Mouse (Mus musculus): Measurements from ENCODE around the gene Zfp94. TPM values are rescaled to one million over a fixed set of nuclear protein-coding genes. Genes with fewer than 3 reads are reported as not detected.

Gene Zfp94
- polyA plus RNA-seq (2014; fragmentation: Nextera tagmentation; extraction: Ambion mirVana), result 20.5 and 21.6 TPM in 2 replicates

DNA sequence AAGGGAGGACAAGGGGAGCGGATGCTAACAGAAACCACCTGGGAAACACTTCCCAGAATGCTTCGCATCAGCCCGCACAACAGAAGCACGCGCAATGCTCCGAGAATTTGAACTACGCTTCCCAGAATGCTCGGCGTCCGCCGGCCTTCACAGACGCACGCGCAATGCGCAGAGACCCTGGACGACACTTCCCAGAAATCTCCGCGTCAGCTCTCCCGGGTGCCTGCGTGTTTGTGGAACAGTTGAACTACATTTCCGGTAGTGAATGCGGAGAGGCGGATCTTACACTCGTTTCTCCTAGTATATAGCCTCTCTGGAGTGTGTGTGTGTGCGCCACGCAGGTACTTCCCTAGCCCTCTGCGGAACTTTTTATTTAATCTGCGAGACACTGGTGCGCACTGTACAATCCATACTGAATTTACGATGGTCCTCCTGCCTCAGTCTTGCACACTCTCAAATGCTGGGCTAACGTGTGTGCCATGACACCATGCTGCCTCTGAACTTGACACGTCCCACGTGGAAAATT, at the start of gene Zfp94:
Gene Zfp94 (minus strand): TSS at position 100 of the 526 bp plus-strand sequence.
- Histone ChIP-seq H3K36me3 (ENCODE audit: control insufficient read depth, insufficient read depth, low read length) (peaks cover 11% of the 10 kb centered on the region), H3K4me3 (ENCODE audit: low read depth, low read length) (peak within 1 kb of the TSS; percentile 60), H3K4me2 (ENCODE audit: low read length) (peak within 1 kb of the TSS; percentile 71), H3K4me1 (ENCODE audit: control insufficient read depth, insufficient read depth, low read length) (peaks cover 4% of the 10 kb centered on the region; the same call in 1 of the 2 replicates), H3K9me3 (replicated peaks; ENCODE audit: control insufficient read depth, low read length) (no peaks in the 10 kb centered on the region), H3K9ac (ENCODE audit: low read length) (peak within 1 kb of the TSS; percentile 86), H3K27me3 (replicated peaks; ENCODE audit: control insufficient read depth, insufficient read depth, low read length) (0 out of 2 replicates have a peak, but pooled peaks cover 2% of the 10 kb centered on the region), H3K27ac (ENCODE audit: low read depth, low read length) (peak within 1 kb of the TSS; percentile 76; the same call in 1 of the 2 replicates)
- DNase-seq (ENCODE audit: low spot score), result peak; percentile 99
- ATAC-seq, result peak; percentile 97
- under 1% methylated on average over 33 of the region's 33 CpGs for WGBS

GRCm38 (mm10) chr7:24365258-24366014, 49.0 kb upstream of the Zfp94 start:
- H3K4me2 ChIP-seq (ENCODE audit: low read length), result no peak overlapping the region
- no peaks in the 10 kb centered on the region for H3K9me3 ChIP-seq (replicated peaks; ENCODE audit: control insufficient read depth, low read length)
- H3K4me3 ChIP-seq (ENCODE audit: low read depth, low read length), result no peak overlapping the region
- no peaks in the 10 kb centered on the region for H3K4me1 ChIP-seq (ENCODE audit: control insufficient read depth, insufficient read depth, low read length)
- no peak overlapping the region for H3K27ac ChIP-seq (ENCODE audit: low read depth, low read length)
- DNase-seq (ENCODE audit: low spot score), result no peak
- WGBS, result 75% methylated on average over 5 of the region's 5 CpGs
- H3K9ac ChIP-seq (ENCODE audit: low read length), result no peak overlapping the region
- no peaks in the 10 kb centered on the region for H3K36me3 ChIP-seq (ENCODE audit: control insufficient read depth, insufficient read depth, low read length)
- H3K27me3 ChIP-seq (replicated peaks; ENCODE audit: control insufficient read depth, insufficient read depth, low read length), result 0 out of 2 replicates have a peak, but pooled peaks cover 3% of the 10 kb centered on the region
- ATAC-seq, result peak; percentile 22; the same call in 1 of the 2 replicates

DNA sequence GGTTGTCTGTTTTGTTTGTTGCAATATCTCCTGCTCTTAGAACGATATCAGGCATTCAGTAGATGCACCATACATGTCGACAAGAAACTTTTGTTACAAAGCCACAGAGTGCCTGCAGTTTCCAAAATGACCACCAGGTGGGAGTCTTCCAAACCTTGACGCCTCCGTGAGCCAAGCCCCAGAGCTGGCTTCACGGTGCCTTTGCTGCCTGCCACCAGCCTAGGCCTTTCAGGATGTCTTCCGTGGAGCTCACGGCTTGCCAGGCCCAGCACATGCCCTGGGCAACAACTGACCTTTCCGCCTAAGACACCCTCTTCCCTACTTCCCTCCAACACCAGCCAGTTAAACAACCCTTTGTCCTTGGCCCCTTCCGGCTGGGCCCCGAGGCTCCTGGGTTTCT, 48.4 kb upstream of the Zfp94 start:
- Histone ChIP-seq H3K27ac (ENCODE audit: low read depth, low read length) (no peak overlapping the region), H3K36me3 (ENCODE audit: control insufficient read depth, insufficient read depth, low read length) (no peaks in the 10 kb centered on the region), H3K9ac (ENCODE audit: low read length) (no peak overlapping the region), H3K4me3 (ENCODE audit: low read depth, low read length) (no peak overlapping the region), H3K27me3 (replicated peaks; ENCODE audit: control insufficient read depth, insufficient read depth, low read length) (0 out of 2 replicates have a peak, but pooled peaks cover 3% of the 10 kb centered on the region), H3K4me1 (ENCODE audit: control insufficient read depth, insufficient read depth, low read length) (no peaks in the 10 kb centered on the region), H3K9me3 (replicated peaks; ENCODE audit: control insufficient read depth, low read length) (no peaks in the 10 kb centered on the region), H3K4me2 (ENCODE audit: low read length) (no peak overlapping the region)
- DNase-seq (ENCODE audit: low spot score), result peak; percentile 93
- ATAC-seq, result peak; percentile 85
- WGBS, result 21% methylated on average over 10 of the region's 10 CpGs

- Histone ChIP-seq H3K27me3 (replicated peaks; ENCODE audit: control insufficient read depth, insufficient read depth, low read length) (0 out of 2 replicates have a peak, but pooled peaks cover 3% of the 10 kb centered on the region), H3K36me3 (ENCODE audit: control insufficient read depth, insufficient read depth, low read length) (no peaks in the 10 kb centered on the region), H3K9ac (ENCODE audit: low read length) (no peak overlapping the region), H3K4me3 (ENCODE audit: low read depth, low read length) (no peak overlapping the region), H3K9me3 (replicated peaks; ENCODE audit: control insufficient read depth, low read length) (no peaks in the 10 kb centered on the region), H3K4me1 (ENCODE audit: control insufficient read depth, insufficient read depth, low read length) (no peaks in the 10 kb centered on the region), H3K27ac (ENCODE audit: low read depth, low read length) (no peak overlapping the region), H3K4me2 (ENCODE audit: low read length) (no peak overlapping the region)
- WGBS, result 22% methylated on average over 7 of the region's 7 CpGs
- ATAC-seq (no peak), DNase-seq (ENCODE audit: low spot score) (peak; percentile 32)
Measured at GRCm38 (mm10) chr7:24363228-24363627, 46.8 kb upstream of the Zfp94 start.

- no peaks in the 10 kb centered on the region for H3K9me3 ChIP-seq (replicated peaks; ENCODE audit: control insufficient read depth, low read length)
- WGBS, result 66% methylated on average over 4 of the region's 4 CpGs
- no peaks in the 10 kb centered on the region for H3K36me3 ChIP-seq (ENCODE audit: control insufficient read depth, insufficient read depth, low read length)
- no peak overlapping the region for H3K27ac ChIP-seq (ENCODE audit: low read depth, low read length)
- ATAC-seq (no peak), DNase-seq (ENCODE audit: low spot score) (no peak)
- H3K4me3 ChIP-seq (ENCODE audit: low read depth, low read length), result no peak overlapping the region
- no peak overlapping the region for H3K4me2 ChIP-seq (ENCODE audit: low read length)
- H3K4me1 ChIP-seq (ENCODE audit: control insufficient read depth, insufficient read depth, low read length), result no peaks in the 10 kb centered on the region
- 0 out of 2 replicates have a peak, but pooled peaks cover 3% of the 10 kb centered on the region for H3K27me3 ChIP-seq (replicated peaks; ENCODE audit: control insufficient read depth, insufficient read depth, low read length)
- no peak overlapping the region for H3K9ac ChIP-seq (ENCODE audit: low read length)
Measured at GRCm38 (mm10) chr7:24361001-24361400, 44.5 kb upstream of the Zfp94 start.

GRCm38 (mm10) chr7:24359269-24359668, 42.8 kb upstream of the Zfp94 start:
- WGBS, result 30% methylated on average over 9 of the region's 9 CpGs
- Histone ChIP-seq H3K27ac (ENCODE audit: low read depth, low read length) (no peak overlapping the region), H3K4me1 (ENCODE audit: control insufficient read depth, insufficient read depth, low read length) (no peaks in the 10 kb centered on the region), H3K9me3 (replicated peaks; ENCODE audit: control insufficient read depth, low read length) (no peaks in the 10 kb centered on the region), H3K27me3 (replicated peaks; ENCODE audit: control insufficient read depth, insufficient read depth, low read length) (0 out of 2 replicates have a peak, but pooled peaks cover 2% of the 10 kb centered on the region), H3K36me3 (ENCODE audit: control insufficient read depth, insufficient read depth, low read length) (no peaks in the 10 kb centered on the region), H3K4me2 (ENCODE audit: low read length) (no peak overlapping the region), H3K4me3 (ENCODE audit: low read depth, low read length) (no peak overlapping the region), H3K9ac (ENCODE audit: low read length) (no peak overlapping the region)
- DNase-seq (ENCODE audit: low spot score) (no peak), ATAC-seq (no peak)

DNA sequence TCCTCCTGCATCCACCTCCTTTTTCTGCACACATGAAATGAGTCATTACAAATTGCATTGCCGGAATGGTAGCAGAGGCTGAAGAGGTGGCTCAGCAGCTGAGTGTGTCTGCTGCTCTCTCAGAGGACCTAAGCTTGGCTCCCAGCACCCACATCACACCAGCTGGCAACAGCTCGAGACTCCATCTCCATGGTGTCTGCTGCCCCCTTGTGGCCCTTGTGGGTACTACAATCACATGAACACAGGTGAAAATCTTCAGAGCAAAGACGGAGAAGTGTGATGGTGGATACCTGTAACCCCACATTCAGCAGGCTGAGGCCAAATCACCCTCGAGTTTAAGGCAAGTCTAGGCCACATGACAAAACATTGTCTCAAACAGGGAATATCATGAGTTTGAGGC, 41.4 kb upstream of the Zfp94 start:
- Histone ChIP-seq H3K4me1 (ENCODE audit: control insufficient read depth, insufficient read depth, low read length) (no peaks in the 10 kb centered on the region), H3K9ac (ENCODE audit: low read length) (no peak overlapping the region), H3K4me2 (ENCODE audit: low read length) (no peak overlapping the region), H3K9me3 (replicated peaks; ENCODE audit: control insufficient read depth, low read length) (no peaks in the 10 kb centered on the region), H3K27me3 (replicated peaks; ENCODE audit: control insufficient read depth, insufficient read depth, low read length) (no peaks in the 10 kb centered on the region), H3K36me3 (ENCODE audit: control insufficient read depth, insufficient read depth, low read length) (no peaks in the 10 kb centered on the region), H3K4me3 (ENCODE audit: low read depth, low read length) (no peak overlapping the region), H3K27ac (ENCODE audit: low read depth, low read length) (no peak overlapping the region)
- WGBS, result 49% methylated on average over 4 of the region's 4 CpGs
- ATAC-seq (no peak), DNase-seq (ENCODE audit: low spot score) (no peak)

DNA sequence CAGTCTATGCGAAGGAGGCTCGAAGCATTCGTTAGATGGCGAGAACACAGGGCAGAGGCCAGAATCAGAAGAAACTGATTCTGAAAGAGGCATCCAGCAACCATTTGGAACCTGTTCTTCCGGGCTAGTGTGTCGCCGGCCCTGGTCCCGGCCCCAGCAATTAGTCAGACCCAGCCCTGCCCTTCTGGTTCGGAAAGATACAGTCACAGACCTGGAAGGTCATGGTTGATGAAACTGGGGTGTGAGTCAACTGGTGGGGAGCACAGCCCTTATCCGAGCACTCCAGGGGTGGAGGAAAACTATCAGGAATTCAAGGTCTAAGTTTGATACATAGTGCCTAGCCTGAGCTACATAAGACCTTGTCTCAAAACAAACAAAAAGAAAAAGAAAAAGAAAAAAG, 39.6 kb upstream of the Zfp94 start:
- no peak overlapping the region for H3K27ac ChIP-seq (ENCODE audit: low read depth, low read length)
- ATAC-seq, result no peak
- H3K27me3 ChIP-seq (replicated peaks; ENCODE audit: control insufficient read depth, insufficient read depth, low read length), result no peaks in the 10 kb centered on the region
- no peaks in the 10 kb centered on the region for H3K9me3 ChIP-seq (replicated peaks; ENCODE audit: control insufficient read depth, low read length)
- no peaks in the 10 kb centered on the region for H3K4me1 ChIP-seq (ENCODE audit: control insufficient read depth, insufficient read depth, low read length)
- H3K4me3 ChIP-seq (ENCODE audit: low read depth, low read length), result no peak overlapping the region
- no peak overlapping the region for H3K4me2 ChIP-seq (ENCODE audit: low read length)
- H3K36me3 ChIP-seq (ENCODE audit: control insufficient read depth, insufficient read depth, low read length), result no peaks in the 10 kb centered on the region
- DNase-seq (ENCODE audit: low spot score), result no peak
- 81% methylated on average over 10 of the region's 10 CpGs for WGBS
- H3K9ac ChIP-seq (ENCODE audit: low read length), result no peak overlapping the region

DNA sequence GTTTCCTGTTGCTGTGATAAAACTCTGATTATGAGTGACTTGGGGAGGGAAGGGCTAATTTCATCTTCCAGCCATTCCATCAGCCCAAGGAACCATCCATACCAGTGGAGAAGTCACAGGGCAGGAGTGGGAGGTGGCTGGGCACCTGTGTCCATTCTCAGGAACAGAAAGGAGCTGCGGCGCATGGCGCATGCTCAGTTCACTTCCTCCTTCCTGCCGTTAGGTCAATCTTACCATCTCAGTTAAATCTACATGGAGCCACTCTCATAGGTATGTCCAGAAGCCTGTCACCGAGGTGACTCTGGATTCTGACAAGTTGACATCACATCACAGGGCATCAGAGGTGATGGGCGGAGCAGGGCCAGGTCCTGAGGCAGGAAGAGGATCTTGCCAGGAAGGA, 39.2 kb upstream of the Zfp94 start:
- no peak overlapping the region for H3K9ac ChIP-seq (ENCODE audit: low read length)
- no peak overlapping the region for H3K27ac ChIP-seq (ENCODE audit: low read depth, low read length)
- no peaks in the 10 kb centered on the region for H3K9me3 ChIP-seq (replicated peaks; ENCODE audit: control insufficient read depth, low read length)
- H3K4me2 ChIP-seq (ENCODE audit: low read length), result no peak overlapping the region
- WGBS, result 87% methylated on average over 6 of the region's 6 CpGs
- H3K27me3 ChIP-seq (replicated peaks; ENCODE audit: control insufficient read depth, insufficient read depth, low read length), result no peaks in the 10 kb centered on the region
- ATAC-seq, result no peak
- no peak overlapping the region for H3K4me3 ChIP-seq (ENCODE audit: low read depth, low read length)
- no peaks in the 10 kb centered on the region for H3K4me1 ChIP-seq (ENCODE audit: control insufficient read depth, insufficient read depth, low read length)
- no peaks in the 10 kb centered on the region for H3K36me3 ChIP-seq (ENCODE audit: control insufficient read depth, insufficient read depth, low read length)
- DNase-seq (ENCODE audit: low spot score), result no peak

Data from forebrain, embryonic 14.5 days (tissue).